Mouse (Mus musculus) CH12.LX (cell line): ENCODE data around the gene Dazap1. TPM values are rescaled to one million over a fixed set of nuclear protein-coding genes. Genes with fewer than 3 reads are reported as not detected.
A peak's percentile ranks its signal among the peaks of the same experiment; 100 is the strongest.

Experiments used
- DNase-seq: peaks from one replicate; pipeline ENCODE4 v3.0.0-alpha.2; 2013; ENCODE audit errors: extremely low read depth
- H3K27ac ChIP-seq: 2 replicates; pipeline ENCODE4 v1.5.1; 2012; ENCODE audit warnings: low read depth, mild to moderate bottlenecking, control low read depth, moderate library complexity; ENCODE audit not compliant: insufficient read depth
- H3K27me3 ChIP-seq: replicated peaks from 2 replicates; pipeline ENCODE3; 2012; ENCODE audit warnings: inconsistent platforms
- H3K36me3 ChIP-seq, 2 experiments: replicated peaks in 1 of 2; 2 replicates each; pipeline versions ENCODE3 to v1.6.1; 2012; ENCODE audit warnings: inconsistent platforms in 1 of 2, low read length in 1 of 2, mild to moderate bottlenecking in 1 of 2, mixed read lengths in 1 of 2, moderate library complexity in 1 of 2; ENCODE audit not compliant: control insufficient read depth in 1 of 2, insufficient read depth in 1 of 2
- H3K4me1 ChIP-seq, 2 experiments: 2 replicates each; pipeline ENCODE4 v1.6.1; 2012; ENCODE audit warnings: inconsistent platforms in 1 of 2, moderate library complexity in 1 of 2; ENCODE audit not compliant: insufficient read depth in 2 of 2, control insufficient read depth in 1 of 2
- H3K4me2 ChIP-seq: 2 replicates; pipeline ENCODE4 v1.6.1; 2012; ENCODE audit warnings: low read depth, mild to moderate bottlenecking, control low read depth; ENCODE audit not compliant: poor library complexity, insufficient read depth, severe bottlenecking
- H3K4me3 ChIP-seq, 3 experiments: fragments of 150-350 bp in 1 of 3; sonication (generic) in 1 of 3; replicated peaks in 1 of 3; 2 replicates each; pipeline versions ENCODE3 to v1.5.1; 2011 to 2012; ENCODE audit warnings: low read depth in 2 of 3, low read length in 2 of 3, mild to moderate bottlenecking in 2 of 3, moderate library complexity in 2 of 3, control low read depth in 1 of 3, improper control_type of control experiment in 1 of 3, inconsistent platforms in 1 of 3, mixed read lengths in 1 of 3; ENCODE audit not compliant: poor library complexity in 1 of 3
- H3K79me2 ChIP-seq: replicated peaks from 2 replicates; pipeline ENCODE4 v1.6.1; 2012; ENCODE audit warnings: mild to moderate bottlenecking, moderate library complexity; ENCODE audit not compliant: control insufficient read depth, poor library complexity, insufficient read depth, severe bottlenecking; ENCODE audit errors: extremely low read depth
- H3K9ac ChIP-seq: 2 replicates; pipeline ENCODE4 v1.6.1; 2012; ENCODE audit warnings: low read depth, mild to moderate bottlenecking, control low read depth, moderate library complexity; ENCODE audit not compliant: insufficient read depth
- H3K9me3 ChIP-seq: replicated peaks from 2 replicates; pipeline ENCODE3; 2012; ENCODE audit warnings: low read length, inconsistent platforms, mixed read lengths
- BHLHE40 ChIP-seq: IDR thresholded peaks from 2 replicates; pipeline ENCODE4 v1.6.1; 2011; ENCODE audit warnings: mild to moderate bottlenecking, low read depth, low read length, improper control_type of control experiment
- CHD1 ChIP-seq: IDR thresholded peaks from 2 replicates; pipeline ENCODE4 v1.6.1; 2012; ENCODE audit warnings: low read depth, low read length, improper control_type of control experiment, inconsistent platforms
- CHD2 ChIP-seq: IDR thresholded peaks from 2 replicates; pipeline ENCODE4 v1.6.1; 2011; ENCODE audit warnings: low read length, improper control_type of control experiment
- CTCF ChIP-seq, 2 experiments: IDR thresholded peaks in 1 of 2; conservative IDR thresholded peaks in 1 of 2; 2 replicates each; pipeline ENCODE4 v1.5.1; 2011 to 2012; ENCODE audit warnings: low read depth in 2 of 2, low read length in 2 of 2, improper control_type of control experiment in 1 of 2, inconsistent platforms in 1 of 2, mild to moderate bottlenecking in 1 of 2, moderate library complexity in 1 of 2
- ELF1 ChIP-seq: IDR thresholded peaks from 2 replicates; pipeline ENCODE4 v1.6.1; 2014; ENCODE audit warnings: low read depth, mild to moderate bottlenecking, inconsistent platforms, low read length, improper control_type of control experiment
- ETS1 ChIP-seq: conservative IDR thresholded peaks from 2 replicates; pipeline ENCODE4 v1.6.1; 2012; ENCODE audit warnings: low read depth, mild to moderate bottlenecking, inconsistent platforms, low read length, improper control_type of control experiment, moderate library complexity
- GABPA ChIP-seq: IDR thresholded peaks from 2 replicates; pipeline ENCODE4 v1.6.1; 2012; ENCODE audit warnings: low read depth, low read length, improper control_type of control experiment, inconsistent platforms; ENCODE audit not compliant: insufficient replicate concordance
- HCFC1 ChIP-seq: IDR thresholded peaks from 2 replicates; pipeline ENCODE4 v1.6.1; 2012; ENCODE audit warnings: low read depth, mild to moderate bottlenecking, inconsistent platforms, low read length, improper control_type of control experiment
- JUN ChIP-seq: IDR thresholded peaks from 2 replicates; pipeline ENCODE4 v1.6.1; 2011; ENCODE audit warnings: low read depth, mild to moderate bottlenecking, low read length, improper control_type of control experiment, moderate library complexity; ENCODE audit not compliant: insufficient read depth
- JUND ChIP-seq: conservative IDR thresholded peaks from 2 replicates; pipeline ENCODE4 v1.6.1; 2011; ENCODE audit warnings: low read depth, low read length, improper control_type of control experiment
- KAT2A ChIP-seq: IDR thresholded peaks from 2 replicates; pipeline ENCODE4 v1.6.1; 2012; ENCODE audit warnings: low read length, improper control_type of control experiment, inconsistent platforms; ENCODE audit not compliant: insufficient replicate concordance
- MEF2A ChIP-seq: IDR thresholded peaks from 2 replicates; pipeline ENCODE4 v1.6.1; 2014; ENCODE audit warnings: low read depth, mild to moderate bottlenecking, inconsistent platforms, low read length, improper control_type of control experiment, borderline replicate concordance
- MXI1 ChIP-seq: IDR thresholded peaks from 2 replicates; pipeline ENCODE4 v1.6.1; 2011; ENCODE audit warnings: mild to moderate bottlenecking, low read depth, low read length, improper control_type of control experiment
- MYC ChIP-seq: IDR thresholded peaks from 2 replicates; pipeline ENCODE4 v1.6.1; 2011; ENCODE audit warnings: low read depth, mild to moderate bottlenecking, improper control_type of control experiment, low read length
- NELFE ChIP-seq: IDR thresholded peaks from 2 replicates; pipeline ENCODE4 v1.6.1; 2011; ENCODE audit warnings: low read depth, low read length, improper control_type of control experiment
- NRF1 ChIP-seq: IDR thresholded peaks from 2 replicates; pipeline ENCODE4 v1.6.1; 2014; ENCODE audit warnings: low read depth, mild to moderate bottlenecking, inconsistent platforms, low read length, improper control_type of control experiment, moderate library complexity
- POLR2A ChIP-seq: IDR thresholded peaks from 2 replicates; pipeline ENCODE4 v1.6.1; 2011; ENCODE audit warnings: low read depth, mild to moderate bottlenecking, improper control_type of control experiment, low read length
- SIN3A ChIP-seq: IDR thresholded peaks from 2 replicates; pipeline ENCODE4 v1.6.1; 2012; ENCODE audit warnings: low read length, improper control_type of control experiment, inconsistent platforms
- UBTF ChIP-seq: IDR thresholded peaks from 2 replicates; pipeline ENCODE4 v1.6.1; 2012; ENCODE audit warnings: low read depth, mild to moderate bottlenecking, inconsistent platforms, low read length, improper control_type of control experiment, moderate library complexity
- USF2 ChIP-seq: conservative IDR thresholded peaks from 2 replicates; pipeline ENCODE4 v1.6.1; 2011; ENCODE audit warnings: low read depth, low read length, improper control_type of control experiment
- ZKSCAN1 ChIP-seq: IDR thresholded peaks from 2 replicates; pipeline ENCODE4 v1.6.1; 2012; ENCODE audit warnings: low read depth, inconsistent platforms, low read length, improper control_type of control experiment, borderline replicate concordance
- dilution Hi-C: fragments of 300-500 bp; cut with MboI; formaldehyde crosslinking; loops from 2 replicates; pipeline ENCODE4 v1.14.3; 2020; ENCODE audit warnings: low sequenced_read_pairs; ENCODE audit not compliant: extremely low pct_unique_long_range_greater_than_20kb, extremely low pct_ligation_motif_present
- in situ Hi-C: fragments of 300-500 bp; cut with MboI; formaldehyde crosslinking; loops from 3 replicates; pipeline ENCODE4 v1.14.3; 2019; ENCODE audit warnings: low sequenced_read_pairs, low pct_ligation_motif_present, low pct_unique_long_range_greater_than_20kb, mixed read lengths
- polyA plus RNA-seq: library from polyadenylated mRNA; unstranded; fragments of >175 nt; gene quantifications from 2 replicates; pipeline ENCODE4 v1.2.1, GENCODE M21; 2012; ENCODE audit warnings: low read depth; ENCODE audit not compliant: insufficient read length
- total RNA-seq, 2 experiments: library from RNA; depleted of rRNA; stranded (reverse); fragments of 300-350 nt in 1 of 2; fragments of >200 nt in 1 of 2; gene quantifications; 2 replicates each; pipeline ENCODE4 v1.2.3; 2012 to 2014

Dazap1 gene
- total and polyA plus RNA-seq, 3 experiments = 162 to 236 (median 187) TPM

- Histone ChIP-seq H3K4me3 (no peak overlapping the region), H3K79me2 (no peaks in the 10 kb centered on the region), H3K9ac (no peak overlapping the region), H3K4me2 (peak overlapping the region; percentile 30; the same call in 1 of the 2 replicates), H3K36me3 (no peaks in the 10 kb centered on the region), H3K9me3 (no peaks in the 10 kb centered on the region), H3K4me1 (peaks cover 0 to 9% of the 10 kb centered on the region in 2 experiments; a peak in 3 of 4 replicates), H3K27me3 (peaks cover 75% of the 10 kb centered on the region), H3K27ac (no peak overlapping the region)
- dilution Hi-C loops (no loop called here), in situ Hi-C loops (no loop called here)
- no peak for DNase-seq
- TF ChIP-seq CTCF (conservative IDR thresholded peaks at IDR 0.05 in 1 of 2, IDR thresholded peaks at IDR 0.05 in 1 of 2; ENCODE audit: low read depth in 2 of 2, low read length in 2 of 2) = no peak
- no peak for TF ChIP-seq KAT2A
- no peak for TF ChIP-seq MYC
- no peak for TF ChIP-seq HCFC1
- TF ChIP-seq CHD2 = no peak
- TF ChIP-seq BHLHE40 = no peak
- TF ChIP-seq CHD1 = no peak
- TF ChIP-seq MXI1 = no peak
- no peak for TF ChIP-seq ZKSCAN1
- TF ChIP-seq USF2 = no peak
- no peak for TF ChIP-seq ELF1
- TF ChIP-seq GABPA = no peak
- no peak for TF ChIP-seq JUND
- TF ChIP-seq UBTF = no peak
- TF ChIP-seq JUN = no peak
- no peak for TF ChIP-seq NELFE
- TF ChIP-seq MEF2A = no peak
Observed at GRCm38 (mm10) chr10:80302471-80302881, 41.2 kb downstream of the Dazap1 start.

GRCm38 (mm10) chr10:80304458-80304857 lies 43.2 kb downstream of the Dazap1 start:
- no peak overlapping the region for H3K9ac ChIP-seq
- peak overlapping the region in 1 of 3 experiments; percentile 2 for H3K4me3 ChIP-seq
- H3K27me3 ChIP-seq = peaks cover 86% of the 10 kb centered on the region
- peaks cover 0 to 9% of the 10 kb centered on the region in 2 experiments; a peak in 3 of 4 replicates for H3K4me1 ChIP-seq
- DNase-seq = no peak
- H3K9me3 ChIP-seq = no peaks in the 10 kb centered on the region
- no peaks in the 10 kb centered on the region for H3K36me3 ChIP-seq
- H3K79me2 ChIP-seq = no peaks in the 10 kb centered on the region
- TF ChIP-seq ZKSCAN1 (no peak), JUN (no peak), SIN3A (no peak), POLR2A (no peak), MEF2A (no peak), GABPA (no peak), ETS1 (no peak), NRF1 (no peak)
- TF ChIP-seq, all 38 proteins: peak for 0
- 0 out of 2 replicates have a peak overlapping the region, but pooled peaks have one; percentile 1 for H3K4me2 ChIP-seq
- dilution Hi-C loops = no loop called here
- H3K27ac ChIP-seq = no peak overlapping the region
- in situ Hi-C loops = no loop called here
